Mouse (Mus musculus): ENCODE data around the gene Zfhx2. TPM values are rescaled to one million over a fixed set of nuclear protein-coding genes. Genes with fewer than 3 reads are reported as not detected.

The Zfhx2 gene
- polyA plus RNA-seq (2021; fragmentation: Nextera tagmentation) = 4.2 and 4.6 TPM in 2 replicates
- long read RNA-seq, experiment 1, partial matches to known transcripts = 0 of 2 reads
- long read RNA-seq, experiment 1, other reads (novel, unspliced or antisense) = 2 of 2 reads
- long read RNA-seq, experiment 2, partial matches to known transcripts = 1 of 5 reads
- long read RNA-seq, experiment 2, other reads (novel, unspliced or antisense) = 4 of 5 reads

GRCm38 (mm10) chr14:55092011-55092577, at the start of gene Zfhx2:
Gene Zfhx2 (minus strand): TSS chr14:55092324.

DNA sequence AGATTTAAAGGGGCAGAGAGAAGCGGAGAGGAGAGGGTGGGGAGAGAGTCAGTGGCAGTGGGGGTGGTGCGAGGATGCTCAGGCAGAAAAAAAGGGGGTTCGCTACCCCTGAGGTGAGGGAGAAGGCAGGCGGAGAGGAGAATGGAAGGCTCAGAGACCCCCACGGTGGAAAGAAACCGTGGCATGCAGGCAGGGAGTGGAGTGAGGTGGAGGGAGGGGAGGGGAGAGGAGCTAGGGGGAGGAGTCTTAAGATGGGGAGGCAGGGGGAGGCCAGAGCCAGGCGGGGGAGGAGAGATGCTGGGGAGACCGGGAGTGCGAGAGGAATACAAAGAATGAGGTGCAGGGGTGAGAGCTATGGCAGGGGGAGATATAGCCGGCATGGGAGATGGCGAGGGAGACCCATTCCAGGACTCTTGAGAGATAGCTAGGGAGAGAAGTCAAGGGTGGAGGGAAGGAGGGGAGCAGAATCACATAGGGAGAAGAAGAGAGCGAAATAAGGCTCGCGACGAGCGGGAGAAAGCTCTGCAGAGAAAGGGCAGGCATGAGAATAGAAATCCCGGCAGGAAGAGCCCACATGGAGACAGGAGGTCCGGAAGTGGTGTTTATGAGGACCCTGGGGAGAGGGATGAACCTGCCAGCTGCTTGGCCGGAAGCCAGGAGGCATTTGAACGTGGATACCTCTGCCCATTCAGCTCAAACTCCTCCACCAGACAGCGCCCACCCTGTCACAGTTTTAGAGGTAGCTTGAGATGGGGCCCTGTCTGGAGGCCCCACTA, 24.5 kb upstream of the Zfhx2 start, which contains the start of gene Jph4:
TSS of gene Jph4 (minus strand) at position 511 of the 776 bp plus-strand sequence.

DNA sequence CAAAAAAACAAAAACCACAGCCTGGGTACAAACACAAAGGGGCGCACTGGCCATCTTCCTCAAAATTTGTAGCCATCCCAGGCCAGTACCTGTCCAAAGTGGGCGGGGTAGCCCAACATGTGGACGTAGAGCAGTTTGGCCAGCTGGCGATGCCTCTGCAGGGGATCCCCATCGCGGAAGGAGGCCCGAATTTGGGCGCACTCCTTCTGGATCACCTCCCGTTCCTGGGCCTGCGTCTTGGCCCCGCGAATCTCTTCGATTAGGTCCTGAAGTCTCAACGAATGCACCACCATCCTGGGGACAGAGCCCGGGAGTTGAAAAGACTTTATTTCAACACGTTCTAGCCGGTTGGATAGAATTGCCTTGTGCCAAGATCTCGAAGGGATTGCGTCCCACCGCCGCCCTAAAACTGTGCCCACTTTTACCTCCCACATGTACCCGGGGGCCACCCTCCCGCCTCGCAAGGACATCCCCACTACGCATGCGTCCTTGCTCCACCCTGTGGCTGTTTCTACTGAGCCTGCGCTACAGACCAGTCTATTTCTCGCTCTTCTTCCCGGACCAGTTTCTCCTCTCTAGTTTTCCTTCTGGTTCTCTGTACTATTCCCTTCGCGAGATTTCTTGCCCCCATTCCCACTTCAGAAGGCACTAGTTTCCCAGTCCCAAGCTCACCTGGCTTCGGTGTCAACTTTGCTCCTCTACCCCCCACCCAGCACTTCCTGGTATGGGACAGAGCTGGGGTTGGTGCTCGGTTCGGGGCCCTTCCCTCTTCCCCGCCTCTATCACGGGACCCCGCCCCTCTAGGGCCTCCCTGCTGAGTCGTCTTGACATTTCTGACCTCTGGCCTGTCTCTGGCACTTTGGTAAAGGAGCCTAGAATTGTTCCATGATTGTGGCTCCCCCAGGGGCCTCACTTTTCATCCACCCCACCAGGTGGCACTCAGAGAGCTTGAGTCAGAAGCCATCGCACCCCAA, 14.0 kb upstream of the Zfhx2 start, which contains the start of gene Ap1g2:
TSS of gene Ap1g2 (minus strand) at position 758 of the 974 bp plus-strand sequence.

DNA sequence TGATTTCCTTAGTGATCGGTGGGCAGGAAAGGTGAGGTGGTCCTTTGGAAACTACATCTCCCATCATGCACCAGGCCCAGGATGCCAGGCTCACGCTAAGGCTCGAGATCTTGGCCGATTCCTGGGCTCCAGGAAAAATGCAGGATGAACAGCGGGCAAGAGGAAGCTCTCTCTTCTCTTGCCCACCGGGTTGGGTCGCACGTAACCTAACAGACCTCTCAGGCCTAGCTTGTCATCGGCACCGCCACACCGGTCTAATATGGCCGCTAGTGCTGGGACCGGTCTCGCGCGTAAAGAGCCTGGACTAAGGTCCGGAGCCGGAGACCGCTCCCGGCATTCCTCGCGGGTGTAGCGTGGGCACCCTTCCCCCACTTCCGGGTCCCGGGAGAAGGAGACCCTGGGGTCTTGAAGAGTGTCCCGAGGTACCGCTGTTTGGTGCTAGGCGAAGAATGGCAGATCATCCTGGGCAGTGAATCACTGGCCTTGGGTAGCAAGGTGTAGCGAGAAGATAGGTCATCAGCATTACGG, 2.6 kb upstream of the Zfhx2 start, which contains the start of gene Thtpa:
TSS of gene Thtpa (plus strand) at position 81 of the 528 bp plus-strand sequence.

DNA sequence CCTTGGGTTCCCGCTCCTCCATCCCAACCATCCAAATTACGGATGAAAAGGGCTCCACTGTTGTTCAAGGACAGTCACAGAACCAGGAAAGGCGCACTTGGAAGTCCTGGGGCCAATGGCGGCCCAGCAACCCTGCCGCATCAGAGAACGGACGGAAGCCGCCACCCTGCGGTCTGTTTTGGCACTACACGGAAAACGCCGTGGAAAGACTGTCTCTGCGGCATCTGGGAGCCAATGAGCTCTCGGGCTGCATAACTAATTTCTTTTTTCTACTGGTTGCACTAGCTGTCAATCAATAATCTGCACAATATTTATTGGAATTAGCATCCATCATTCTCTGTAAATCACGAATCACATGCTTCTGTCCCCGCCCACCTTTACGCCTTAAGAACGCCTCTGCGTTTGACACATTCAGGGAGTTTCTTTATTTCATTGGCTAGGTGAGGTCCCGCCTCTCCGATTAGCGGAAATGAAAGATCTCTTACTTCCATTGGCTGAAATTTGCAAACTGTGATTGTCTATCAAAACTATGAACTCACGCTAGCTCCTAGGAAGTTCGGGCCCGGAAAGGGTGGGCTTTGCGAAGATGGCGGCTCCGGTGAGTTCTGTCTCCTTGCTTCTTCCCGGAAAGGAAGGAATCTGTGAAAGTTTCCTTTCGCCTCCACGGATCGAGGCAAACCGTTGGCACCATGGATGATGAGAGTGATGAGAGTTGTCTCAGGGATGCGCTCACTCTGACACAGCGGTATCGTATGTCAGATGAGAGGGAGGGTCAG, 76.9 kb downstream of the Zfhx2 start, which contains the start of gene Ngdn:
TSS of gene Ngdn (plus strand) at position 464 of the 776 bp plus-strand sequence.

Other genes starting within 250 kb of the Zfhx2 start
- gene Homez, start 221.4 kb downstream of the Zfhx2 start, polyA plus RNA-seq (2021; fragmentation: Nextera tagmentation) = 7.2 and 7.3 TPM in 2 replicates
- 5.0 and 6.8 TPM in 2 replicates for gene Ppp1r3e, start 214.8 kb downstream of the Zfhx2 start, polyA plus RNA-seq (2021; fragmentation: Nextera tagmentation)
- 5.8 TPM in 2 replicates for gene Bcl2l2, start 208.9 kb downstream of the Zfhx2 start, polyA plus RNA-seq (2021; fragmentation: Nextera tagmentation)
- not detected in 2 replicates for gene Gm20521, start 208.9 kb downstream of the Zfhx2 start, polyA plus RNA-seq (2021; fragmentation: Nextera tagmentation)
- 15.8 and 16.7 TPM in 2 replicates for gene Pabpn1, start 199.8 kb downstream of the Zfhx2 start, polyA plus RNA-seq (2021; fragmentation: Nextera tagmentation)
- 142 and 162 TPM in 2 replicates for gene Slc22a17, start 179.2 kb downstream of the Zfhx2 start, polyA plus RNA-seq (2021; fragmentation: Nextera tagmentation)
- 2.9 and 3.2 TPM in 2 replicates for gene Efs, start 166.2 kb downstream of the Zfhx2 start, polyA plus RNA-seq (2021; fragmentation: Nextera tagmentation)
- gene Il25, start 159.6 kb downstream of the Zfhx2 start, polyA plus RNA-seq (2021; fragmentation: Nextera tagmentation) = 0.35 and 0.73 TPM in 2 replicates
- gene Cmtm5, start 156.1 kb downstream of the Zfhx2 start, polyA plus RNA-seq (2021; fragmentation: Nextera tagmentation) = 137 and 147 TPM in 2 replicates
- gene Myh6, start 125.4 kb downstream of the Zfhx2 start, polyA plus RNA-seq (2021; fragmentation: Nextera tagmentation) = 1.9 and 4.0 TPM in 2 replicates
- gene Gm17428, start 115.4 kb downstream of the Zfhx2 start, polyA plus RNA-seq (2021; fragmentation: Nextera tagmentation) = not detected in 2 replicates
- gene Myh7, start 97.7 kb downstream of the Zfhx2 start, polyA plus RNA-seq (2021; fragmentation: Nextera tagmentation) = 26.7 and 28.7 TPM in 2 replicates
- 68.5 and 69.0 TPM in 2 replicates for gene Ngdn, start 76.9 kb downstream of the Zfhx2 start, polyA plus RNA-seq (2021; fragmentation: Nextera tagmentation)
- gene Thtpa, start 2.5 kb upstream of the Zfhx2 start, polyA plus RNA-seq (2021; fragmentation: Nextera tagmentation) = 14.7 and 14.9 TPM in 2 replicates
- gene Ap1g2, start 14.3 kb upstream of the Zfhx2 start, polyA plus RNA-seq (2021; fragmentation: Nextera tagmentation) = 0.68 and 0.72 TPM in 2 replicates
- gene Jph4, start 24.6 kb upstream of the Zfhx2 start, polyA plus RNA-seq (2021; fragmentation: Nextera tagmentation) = 35.2 and 35.4 TPM in 2 replicates
- gene Dhrs2, start 129.7 kb upstream of the Zfhx2 start, polyA plus RNA-seq (2021; fragmentation: Nextera tagmentation) = not detected in 2 replicates